Mouse (Mus musculus) midbrain, embryonic 13.5 days (tissue): Measurements from ENCODE around the gene Utp15. TPM values are rescaled to one million over a fixed set of nuclear protein-coding genes. Genes with fewer than 3 reads are reported as not detected.

Source experiments
- ATAC-seq: fragments of 200-750 bp; cut with Nextera tagmentation; 2 replicates; pipeline ENCODE4 v1.8.0; 2017; ENCODE audit warnings: mild to moderate bottlenecking, moderate TSS enrichment, moderate library complexity
- H3K27ac ChIP-seq: fragments of 300-500 bp; sonication (generic); 2 replicates; pipeline ENCODE4 v1.5.1; 2015; ENCODE audit warnings: inconsistent platforms, mild to moderate bottlenecking, moderate library complexity
- H3K27me3 ChIP-seq: fragments of 300-500 bp; sonication (generic); 2 replicates; pipeline ENCODE4 v1.6.1; 2015; ENCODE audit warnings: mild to moderate bottlenecking, inconsistent platforms
- H3K36me3 ChIP-seq: fragments of 300-500 bp; sonication (generic); 2 replicates; pipeline ENCODE4 v1.6.1; 2015; ENCODE audit warnings: mild to moderate bottlenecking, inconsistent platforms
- H3K4me1 ChIP-seq: fragments of 300-500 bp; sonication (generic); replicated peaks from 2 replicates; pipeline ENCODE4 v1.6.1; 2015; ENCODE audit warnings: inconsistent platforms
- H3K4me2 ChIP-seq: fragments of 300-500 bp; sonication (generic); replicated peaks from 2 replicates; pipeline ENCODE4 v1.6.1; 2015; ENCODE audit warnings: moderate library complexity, mild to moderate bottlenecking, inconsistent platforms
- H3K4me3 ChIP-seq: fragments of 300-500 bp; sonication (generic); replicated peaks from 2 replicates; pipeline ENCODE4 v1.5.1; 2015; ENCODE audit warnings: mild to moderate bottlenecking, inconsistent platforms
- H3K9ac ChIP-seq: fragments of 300-500 bp; sonication (generic); replicated peaks from 2 replicates; pipeline ENCODE4 v1.6.1; 2015; ENCODE audit warnings: mild to moderate bottlenecking, inconsistent platforms
- H3K9me3 ChIP-seq: fragments of 300-500 bp; sonication (generic); 2 replicates; pipeline ENCODE4 v1.6.1; 2016; ENCODE audit warnings: mild to moderate bottlenecking, inconsistent platforms
- WGBS: fragments of 180-500 bp; shearing (Covaris S2); methylation state at CpG from one replicate; pipeline ENCODE4 v1.1.7; 2015; 5-methylcytosine and 5-hydroxymethylcytosine counted together
- polyA plus RNA-seq: library from polyadenylated mRNA; unstranded; fragments of >200 nt; fragmentation: Nextera tagmentation; extraction: Ambion mirVana; gene quantifications from 2 replicates; pipeline ENCODE4 v1.2.1, GENCODE M21; 2015

Gene Utp15
- polyA plus RNA-seq, 1 experiment from 2014 or later, result 31.8 TPM

DNA sequence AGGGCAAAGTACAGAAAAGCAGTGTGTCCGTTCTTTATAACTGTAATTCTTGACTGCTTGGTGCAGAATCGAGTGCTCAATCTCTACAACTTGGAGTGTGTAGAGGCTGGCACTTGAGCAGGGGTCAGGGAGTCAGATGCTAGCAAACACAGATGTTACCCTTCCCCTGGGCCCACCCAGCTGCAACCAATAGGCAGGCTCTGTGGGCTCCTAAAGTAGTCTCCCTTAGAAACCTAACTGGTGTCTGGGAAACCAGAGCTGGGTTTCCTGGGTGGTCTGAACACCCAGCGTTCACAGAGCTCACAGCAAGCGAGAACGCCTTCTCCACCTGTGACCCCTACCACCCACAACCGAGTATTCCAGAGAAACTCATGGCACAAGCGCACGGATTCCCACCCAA lies 57.7 kb downstream of the Utp15 start:
- Histone ChIP-seq H3K9me3 (no peaks in the 10 kb centered on the region), H3K4me3 (peak overlapping the region; percentile 64), H3K4me2 (peak overlapping the region; percentile 98), H3K27me3 (peaks cover 20% of the 10 kb centered on the region), H3K27ac (no peak overlapping the region), H3K9ac (peak overlapping the region; percentile 80; the same call in 1 of the 2 replicates), H3K4me1 (peaks cover 22% of the 10 kb centered on the region), H3K36me3 (no peaks in the 10 kb centered on the region)
- 28% methylated on average over 8 of the region's 8 CpGs for WGBS
- ATAC-seq, result no peak

DNA sequence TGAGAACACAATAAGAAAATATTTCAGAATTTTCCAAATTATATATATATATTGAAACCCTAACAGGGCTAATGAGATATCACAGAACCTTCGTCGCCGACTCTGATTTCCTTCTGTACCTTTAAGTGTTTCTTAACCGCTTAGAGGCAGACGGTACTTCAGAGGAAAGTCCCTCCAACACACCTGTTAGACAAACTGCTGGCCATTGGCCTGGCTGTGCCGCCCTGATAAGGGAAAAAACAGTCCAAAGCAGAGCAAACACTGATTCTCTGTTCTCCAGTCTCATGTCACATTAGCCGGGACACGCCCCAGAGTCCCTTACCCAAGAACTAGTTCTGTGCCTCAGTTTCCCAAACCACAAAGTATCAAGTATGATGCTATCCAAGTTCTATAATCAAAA lies 58.5 kb downstream of the Utp15 start:
- no peak for ATAC-seq
- Histone ChIP-seq H3K27ac (no peak overlapping the region), H3K36me3 (no peaks in the 10 kb centered on the region), H3K4me2 (no peak overlapping the region), H3K4me3 (no peak overlapping the region), H3K27me3 (peaks cover 20% of the 10 kb centered on the region), H3K4me1 (peaks cover 22% of the 10 kb centered on the region), H3K9me3 (no peaks in the 10 kb centered on the region), H3K9ac (no peak overlapping the region)
- 92% methylated on average over 8 of the region's 8 CpGs for WGBS

DNA sequence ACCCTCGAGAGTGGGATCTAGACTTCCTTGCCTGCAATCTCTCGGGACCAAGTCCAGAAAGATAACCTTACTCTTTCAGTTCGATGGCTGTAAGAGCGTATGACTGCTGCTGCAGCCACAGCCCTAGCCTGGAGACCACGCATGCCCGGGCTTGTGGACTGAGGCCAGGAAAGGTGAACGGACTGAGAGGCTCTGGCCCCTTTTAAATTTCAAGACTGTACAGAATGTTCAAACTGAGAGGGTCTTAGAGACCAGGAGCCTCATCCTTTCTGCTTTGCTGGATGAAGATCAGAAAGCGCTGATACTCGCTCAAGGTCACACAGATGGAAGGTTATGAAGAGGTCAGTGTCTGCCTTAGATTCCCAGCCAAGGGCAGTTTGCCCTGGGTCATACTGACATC lies 61.4 kb downstream of the Utp15 start:
- no peak for ATAC-seq
- Histone ChIP-seq H3K4me1 (peaks cover 18% of the 10 kb centered on the region), H3K4me2 (no peak overlapping the region), H3K36me3 (no peaks in the 10 kb centered on the region), H3K9ac (no peak overlapping the region), H3K27ac (no peak overlapping the region), H3K27me3 (peaks cover 14% of the 10 kb centered on the region), H3K4me3 (no peak overlapping the region), H3K9me3 (no peaks in the 10 kb centered on the region)
- 59% methylated on average over 9 of the region's 9 CpGs for WGBS

Other genes with a start within 250 kb of the Utp15 start
- 12.9 and 13.6 TPM in 2 replicates for gene Arhgef28, start 56.6 kb downstream of the Utp15 start, polyA plus RNA-seq
- gene Ankra2, start within 50 bp of the Utp15 start, polyA plus RNA-seq, result 55.4 and 58.9 TPM in 2 replicates
- not detected in 2 replicates for gene Gm21976, start 16.8 kb upstream of the Utp15 start, polyA plus RNA-seq
- 584 and 625 TPM in 2 replicates for gene Btf3, start 54.0 kb upstream of the Utp15 start, polyA plus RNA-seq
- 0.80 and 0.86 TPM in 2 replicates for gene Foxd1, start 91.2 kb upstream of the Utp15 start, polyA plus RNA-seq
- gene Gm10320, start 229.0 kb upstream of the Utp15 start, polyA plus RNA-seq, result 0.51 and 2.4 TPM in 2 replicates